ENCODE assay signal across 20 mouse cellular contexts in genomic region chr12:54335509-54335908, GRCm38 (mm10).
DNase-seq lines count a peak whose midpoint lies in the region; ATAC-seq lines count a peak whose summit lies in the region.
"Had no signal": no experiment of that assay in that cellular context is flagged by ENCODE, and none has a peak within 500 bp of the region (broad histone marks: within the 10 kb centered on the region; RNA-seq: fewer than 3 reads in every experiment).

No protein-coding gene starts in this region.

- H3K4me2 ChIP-seq in hindbrain, embryonic 13.5 days: no peak overlapping the region
- H3K4me2 ChIP-seq in hindbrain, embryonic 11.5 days (replicated peaks; ENCODE audit: low read depth, low read length): no peak overlapping the region
- H3K4me2 ChIP-seq in forebrain, embryonic 13.5 days: peak overlapping the region; percentile 14; the same call in 1 of the 2 replicates
- H3K4me2 ChIP-seq in midbrain, embryonic 11.5 days: no peak overlapping the region
- no peak overlapping the region for H3K4me2 ChIP-seq in neural tube, embryonic 14.5 days (ENCODE audit: low read depth, low read length)
- no peak overlapping the region for H3K4me2 ChIP-seq in intestine, embryonic 15.5 days (replicated peaks)
- H3K4me2 ChIP-seq: embryonic facial prominence, embryonic 15.5 days; heart, embryonic 13.5 days had no signal

- ATAC-seq in hindbrain, embryonic 13.5 days (ENCODE audit: low FRiP score): no peak
- no peak for ATAC-seq in hindbrain, embryonic 11.5 days (ENCODE audit: low FRiP score)
- ATAC-seq in forebrain, embryonic 13.5 days: peak; percentile 33; the same call in 1 of the 2 replicates
- no peak for ATAC-seq in midbrain, embryonic 11.5 days (ENCODE audit: low FRiP score)
- 0 out of 2 replicates have a peak, but pooled peaks have one; percentile 38 for ATAC-seq in neural tube, embryonic 14.5 days (ENCODE audit: low read depth)
- no peak for ATAC-seq in intestine, embryonic 15.5 days
- ATAC-seq: liver, postnatal 0 days had no signal

- H3K4me3 ChIP-seq in hindbrain, embryonic 13.5 days: no peak overlapping the region
- no peak overlapping the region for H3K4me3 ChIP-seq in hindbrain, embryonic 11.5 days (ENCODE audit: low read depth, low read length)
- no peak overlapping the region for H3K4me3 ChIP-seq in forebrain, embryonic 13.5 days
- no peak overlapping the region for H3K4me3 ChIP-seq in midbrain, embryonic 11.5 days (ENCODE audit: low read depth, low read length)
- H3K4me3 ChIP-seq in neural tube, embryonic 14.5 days (ENCODE audit: low read depth, low read length): no peak overlapping the region
- H3K4me3 ChIP-seq in intestine, embryonic 15.5 days (replicated peaks): no peak overlapping the region
- H3K4me3 ChIP-seq: embryonic facial prominence, embryonic 15.5 days; heart, embryonic 13.5 days; left cerebral cortex, adult 2 months; limb, embryonic 10.5 days had no signal

- peaks cover 16% of the 10 kb centered on the region for H3K4me1 ChIP-seq in hindbrain, embryonic 13.5 days (replicated peaks)
- H3K4me1 ChIP-seq in hindbrain, embryonic 11.5 days (replicated peaks; ENCODE audit: control insufficient read depth, insufficient read depth, low read length): no peaks in the 10 kb centered on the region
- H3K4me1 ChIP-seq in forebrain, embryonic 13.5 days: peaks cover 20% of the 10 kb centered on the region
- H3K4me1 ChIP-seq in midbrain, embryonic 11.5 days (ENCODE audit: control insufficient read depth, insufficient read depth, low read length): peaks cover 10% of the 10 kb centered on the region
- no peaks in the 10 kb centered on the region for H3K4me1 ChIP-seq in neural tube, embryonic 14.5 days (ENCODE audit: control insufficient read depth, insufficient read depth, low read length)
- no peaks in the 10 kb centered on the region for H3K4me1 ChIP-seq in intestine, embryonic 15.5 days (replicated peaks)
- H3K4me1 ChIP-seq: embryonic facial prominence, embryonic 15.5 days had no signal

- H3K9ac ChIP-seq in hindbrain, embryonic 13.5 days: no peak overlapping the region
- no peak overlapping the region for H3K9ac ChIP-seq in hindbrain, embryonic 11.5 days (ENCODE audit: low read depth, low read length)
- 0 out of 2 replicates have a peak overlapping the region, but pooled peaks have one; percentile 8 for H3K9ac ChIP-seq in forebrain, embryonic 13.5 days
- H3K9ac ChIP-seq in midbrain, embryonic 11.5 days (ENCODE audit: low read length): no peak overlapping the region
- H3K9ac ChIP-seq in neural tube, embryonic 14.5 days (replicated peaks; ENCODE audit: low read depth, low read length): no peak overlapping the region
- no peak overlapping the region for H3K9ac ChIP-seq in intestine, embryonic 15.5 days
- H3K9ac ChIP-seq: embryonic facial prominence, embryonic 15.5 days; heart, embryonic 13.5 days; liver, postnatal 0 days had no signal

- 0 out of 2 replicates have a peak, but pooled peaks cover 3% of the 10 kb centered on the region for H3K27me3 ChIP-seq in hindbrain, embryonic 13.5 days
- no peaks in the 10 kb centered on the region for H3K27me3 ChIP-seq in hindbrain, embryonic 11.5 days (ENCODE audit: control insufficient read depth, insufficient read depth, low read length)
- peaks cover 5% of the 10 kb centered on the region; the same call in 1 of the 2 replicates for H3K27me3 ChIP-seq in forebrain, embryonic 13.5 days
- H3K27me3 ChIP-seq in midbrain, embryonic 11.5 days (ENCODE audit: control insufficient read depth, insufficient read depth, low read length): no peaks in the 10 kb centered on the region
- H3K27me3 ChIP-seq in neural tube, embryonic 14.5 days (ENCODE audit: control insufficient read depth, insufficient read depth, low read length): no peaks in the 10 kb centered on the region
- H3K27me3 ChIP-seq in intestine, embryonic 15.5 days (replicated peaks): no peaks in the 10 kb centered on the region
- H3K27me3 ChIP-seq: embryonic facial prominence, embryonic 15.5 days; heart, embryonic 13.5 days had no signal

- no peak for DNase-seq in hindbrain, embryonic 11.5 days (ENCODE audit: low spot score)
- no peak for DNase-seq in midbrain, embryonic 11.5 days (ENCODE audit: low spot score, missing footprints)
- DNase-seq in left cerebral cortex, adult 9 months (ENCODE audit: low spot score in 2 of 2): no peak
- DNase-seq: B cell, adult 2 months; cerebellum, adult 2 months; cerebellum, postnatal 36 days; kidney, adult 9 months; kidney, postnatal 25 days; layer of hippocampus, adult 9-11 months; liver, postnatal 0 days; lung, postnatal 10 days; thymus, postnatal 25 days had no signal

- H3K9me3 ChIP-seq in hindbrain, embryonic 13.5 days: no peaks in the 10 kb centered on the region
- no peaks in the 10 kb centered on the region for H3K9me3 ChIP-seq in hindbrain, embryonic 11.5 days (ENCODE audit: control insufficient read depth, low read length)
- H3K9me3 ChIP-seq in forebrain, embryonic 13.5 days (replicated peaks): no peaks in the 10 kb centered on the region
- no peaks in the 10 kb centered on the region for H3K9me3 ChIP-seq in midbrain, embryonic 11.5 days (ENCODE audit: control insufficient read depth, low read length)
- H3K9me3 ChIP-seq in neural tube, embryonic 14.5 days (ENCODE audit: control insufficient read depth, low read length): no peaks in the 10 kb centered on the region
- no peaks in the 10 kb centered on the region for H3K9me3 ChIP-seq in intestine, embryonic 15.5 days
- H3K9me3 ChIP-seq: embryonic facial prominence, embryonic 15.5 days; heart, embryonic 13.5 days; limb, embryonic 10.5 days had no signal

- H3K36me3 ChIP-seq in hindbrain, embryonic 13.5 days: no peaks in the 10 kb centered on the region
- no peaks in the 10 kb centered on the region for H3K36me3 ChIP-seq in hindbrain, embryonic 11.5 days (ENCODE audit: control insufficient read depth, insufficient read depth, low read length)
- H3K36me3 ChIP-seq in forebrain, embryonic 13.5 days (ENCODE audit: poor library complexity, severe bottlenecking): no peaks in the 10 kb centered on the region
- no peaks in the 10 kb centered on the region for H3K36me3 ChIP-seq in midbrain, embryonic 11.5 days (ENCODE audit: control insufficient read depth, insufficient read depth, low read length)
- no peaks in the 10 kb centered on the region for H3K36me3 ChIP-seq in neural tube, embryonic 14.5 days (ENCODE audit: control insufficient read depth, insufficient read depth, low read length)
- H3K36me3 ChIP-seq in intestine, embryonic 15.5 days: no peaks in the 10 kb centered on the region
- H3K36me3 ChIP-seq: embryonic facial prominence, embryonic 15.5 days; heart, embryonic 13.5 days; limb, embryonic 10.5 days had no signal

- H3K27ac ChIP-seq in hindbrain, embryonic 13.5 days: peak overlapping the region; percentile 79
- H3K27ac ChIP-seq in hindbrain, embryonic 11.5 days (ENCODE audit: low read depth, low read length): no peak overlapping the region
- peak overlapping the region; percentile 35; the same call in 1 of the 2 replicates for H3K27ac ChIP-seq in forebrain, embryonic 13.5 days
- peak overlapping the region; percentile 40; the same call in 1 of the 2 replicates for H3K27ac ChIP-seq in midbrain, embryonic 11.5 days (ENCODE audit: low read depth, low read length)
- peak overlapping the region; percentile 35; the same call in 1 of the 2 replicates for H3K27ac ChIP-seq in neural tube, embryonic 14.5 days (ENCODE audit: low read depth, low read length)
- H3K27ac ChIP-seq in intestine, embryonic 15.5 days: no peak overlapping the region
- H3K27ac ChIP-seq: embryonic facial prominence, embryonic 15.5 days; heart, embryonic 13.5 days; left cerebral cortex, adult 2 months; limb, embryonic 10.5 days had no signal

- WGBS in hindbrain, embryonic 13.5 days: 11% methylated on average over 2 of the region's 2 CpGs
- 13% methylated on average over 2 of the region's 2 CpGs for WGBS in hindbrain, embryonic 11.5 days
- WGBS in forebrain, embryonic 13.5 days: 4% methylated on average over 2 of the region's 2 CpGs
- 0% methylated on average over 2 of the region's 2 CpGs for WGBS in midbrain, embryonic 11.5 days
- 11% methylated on average over 2 of the region's 2 CpGs for WGBS in neural tube, embryonic 14.5 days
- 48% methylated on average over 2 of the region's 2 CpGs for WGBS in intestine, embryonic 15.5 days

Comparison
In these comparisons a context has a peak if more than half of its experiments do, and no peak if none do; other contexts are left out.
1. H3K27ac ChIP-seq: peak in hindbrain, embryonic 13.5 days (single experiment), forebrain, embryonic 13.5 days (single experiment), midbrain, embryonic 11.5 days (single experiment) and neural tube, embryonic 14.5 days (single experiment); none in hindbrain, embryonic 11.5 days (single experiment) and intestine, embryonic 15.5 days (single experiment).
2. ATAC-seq: peak in forebrain, embryonic 13.5 days (single experiment) and neural tube, embryonic 14.5 days (single experiment); none in hindbrain, embryonic 13.5 days (single experiment), hindbrain, embryonic 11.5 days (single experiment), midbrain, embryonic 11.5 days (single experiment) and intestine, embryonic 15.5 days (single experiment).